Mouse (Mus musculus) MEL (cell line): ENCODE results near the gene Igf2bp2. TPM values are rescaled to one million over a fixed set of nuclear protein-coding genes. Genes with fewer than 3 reads are reported as not detected.

Experiments
- DNase-seq: peaks from one replicate; pipeline ENCODE4 v3.0.0; 2011; ENCODE audit warnings: low read depth, low spot score
- H3K27ac ChIP-seq: 2 replicates; pipeline ENCODE4 v1.5.1; 2012; ENCODE audit warnings: low read depth, mild to moderate bottlenecking, control low read depth, low read length, moderate library complexity; ENCODE audit not compliant: control insufficient read depth
- H3K27me3 ChIP-seq, 2 experiments: fragments of 150-350 bp in 1 of 2; sonication (generic) in 1 of 2; 2 replicates each; pipeline ENCODE4 v1.6.1; 2012; ENCODE audit warnings: low read length in 2 of 2, mild to moderate bottlenecking in 2 of 2, improper control_type of control experiment in 1 of 2, moderate library complexity in 1 of 2; ENCODE audit not compliant: insufficient read depth in 2 of 2, control insufficient read depth in 1 of 2
- H3K36me3 ChIP-seq, 2 experiments: 2 replicates each; pipeline ENCODE4 v1.6.1; 2012 to 2014; ENCODE audit warnings: low read length in 2 of 2, improper control_type of control experiment in 1 of 2, inconsistent platforms in 1 of 2, mild to moderate bottlenecking in 1 of 2; ENCODE audit not compliant: insufficient read depth in 2 of 2, control insufficient read depth in 1 of 2
- H3K4me1 ChIP-seq, 2 experiments: fragments of 150-350 bp in 1 of 2; sonication (generic) in 1 of 2; 2 replicates each; pipeline ENCODE4 v1.6.1; 2012; ENCODE audit warnings: low read length in 2 of 2, improper control_type of control experiment in 1 of 2, mild to moderate bottlenecking in 1 of 2; ENCODE audit not compliant: insufficient read depth in 2 of 2, control insufficient read depth in 1 of 2
- H3K4me3 ChIP-seq, 2 experiments: fragments of 150-350 bp in 1 of 2; sonication (generic) in 1 of 2; 2 replicates each; pipeline ENCODE4 v1.5.1; 2012; ENCODE audit warnings: low read depth in 2 of 2, low read length in 2 of 2, mild to moderate bottlenecking in 2 of 2, moderate library complexity in 2 of 2, control low read depth in 1 of 2, improper control_type of control experiment in 1 of 2; ENCODE audit not compliant: control insufficient read depth in 1 of 2, insufficient read depth in 1 of 2
- H3K79me2 ChIP-seq: 2 replicates; pipeline ENCODE4 v1.6.1; 2012; ENCODE audit warnings: mild to moderate bottlenecking, low read length, moderate library complexity; ENCODE audit not compliant: control insufficient read depth, poor library complexity, insufficient read depth
- H3K9ac ChIP-seq: 2 replicates; pipeline ENCODE4 v1.6.1; 2012; ENCODE audit warnings: low read depth, mild to moderate bottlenecking, control low read depth, low read length, moderate library complexity; ENCODE audit not compliant: control insufficient read depth, poor library complexity, severe bottlenecking
- H3K9me3 ChIP-seq: fragments of 150-350 bp; sonication (generic); replicated peaks from 2 replicates; pipeline ENCODE4 v1.6.1; 2012; ENCODE audit warnings: mild to moderate bottlenecking, low read length, improper control_type of control experiment, moderate library complexity; ENCODE audit not compliant: insufficient read depth
- BHLHE40 ChIP-seq: IDR thresholded peaks from 2 replicates; pipeline ENCODE4 v1.6.1; 2012; ENCODE audit warnings: low read depth, mild to moderate bottlenecking, inconsistent platforms, low read length, improper control_type of control experiment, borderline replicate concordance
- ETS1 ChIP-seq: IDR thresholded peaks from 2 replicates; pipeline ENCODE4 v1.6.1; 2012; ENCODE audit warnings: low read depth, mild to moderate bottlenecking, inconsistent platforms, low read length, improper control_type of control experiment, moderate library complexity
- GATA1 ChIP-seq: IDR thresholded peaks from 2 replicates; pipeline ENCODE4 v1.6.1; 2011; ENCODE audit warnings: low read depth, low read length, improper control_type of control experiment
- JUND ChIP-seq: IDR thresholded peaks from 2 replicates; pipeline ENCODE4 v1.6.1; 2011; ENCODE audit warnings: low read depth, mild to moderate bottlenecking, improper control_type of control experiment, low read length
- MAX ChIP-seq: IDR thresholded peaks from 2 replicates; pipeline ENCODE4 v1.6.1; 2011; ENCODE audit warnings: low read length, improper control_type of control experiment
- MAZ ChIP-seq: IDR thresholded peaks from 2 replicates; pipeline ENCODE4 v1.6.1; 2012; ENCODE audit warnings: low read depth, mild to moderate bottlenecking, inconsistent platforms, low read length, improper control_type of control experiment
- MEF2A ChIP-seq: IDR thresholded peaks from 2 replicates; pipeline ENCODE4 v1.6.1; 2014; ENCODE audit warnings: low read depth, mild to moderate bottlenecking, inconsistent platforms, low read length, improper control_type of control experiment; ENCODE audit not compliant: poor library complexity, insufficient replicate concordance, severe bottlenecking; ENCODE audit errors: extremely low read depth
- MXI1 ChIP-seq: IDR thresholded peaks from 2 replicates; pipeline ENCODE4 v1.6.1; 2011; ENCODE audit warnings: mild to moderate bottlenecking, low read depth, low read length, improper control_type of control experiment
- MYB ChIP-seq: IDR thresholded peaks from 2 replicates; pipeline ENCODE4 v1.6.1; 2011; ENCODE audit warnings: mild to moderate bottlenecking, low read depth, low read length, improper control_type of control experiment
- MYC ChIP-seq: IDR thresholded peaks from 2 replicates; pipeline ENCODE4 v1.6.1; 2011; ENCODE audit warnings: low read depth, mild to moderate bottlenecking, low read length, improper control_type of control experiment, moderate library complexity
- NELFE ChIP-seq: IDR thresholded peaks from 2 replicates; pipeline ENCODE4 v1.6.1; 2011; ENCODE audit warnings: low read depth, low read length, improper control_type of control experiment
- NRF1 ChIP-seq: IDR thresholded peaks from 2 replicates; pipeline ENCODE4 v1.6.1; 2014; ENCODE audit warnings: low read depth, mild to moderate bottlenecking, inconsistent platforms, low read length, improper control_type of control experiment, moderate library complexity; ENCODE audit not compliant: poor library complexity, insufficient read depth, severe bottlenecking
- POLR2A ChIP-seq, 2 experiments: IDR thresholded peaks; 2 replicates each; pipeline ENCODE4 v1.6.1; 2011 to 2012; ENCODE audit warnings: low read length in 2 of 2, mild to moderate bottlenecking in 2 of 2, control low read depth in 1 of 2, improper control_type of control experiment in 1 of 2, low read depth in 1 of 2, moderate library complexity in 1 of 2; ENCODE audit not compliant: control insufficient read depth in 1 of 2, insufficient read depth in 1 of 2, poor library complexity in 1 of 2
- RAD21 ChIP-seq: IDR thresholded peaks from 2 replicates; pipeline ENCODE4 v1.6.1; 2011; ENCODE audit warnings: mild to moderate bottlenecking, low read depth, low read length, improper control_type of control experiment
- RCOR1 ChIP-seq: IDR thresholded peaks from 2 replicates; pipeline ENCODE4 v1.6.1; 2012; ENCODE audit warnings: low read depth, mild to moderate bottlenecking, inconsistent platforms, low read length, improper control_type of control experiment
- TAL1 ChIP-seq: IDR thresholded peaks from 2 replicates; pipeline ENCODE4 v1.6.1; 2012; ENCODE audit warnings: mild to moderate bottlenecking, inconsistent platforms, low read length, moderate library complexity, mixed read lengths
- TCF12 ChIP-seq: IDR thresholded peaks from 2 replicates; pipeline ENCODE4 v1.6.1; 2014; ENCODE audit warnings: low read depth, mild to moderate bottlenecking, inconsistent platforms, low read length, improper control_type of control experiment, moderate library complexity
- UBTF ChIP-seq: IDR thresholded peaks from 2 replicates; pipeline ENCODE4 v1.6.1; 2012; ENCODE audit warnings: low read depth, mild to moderate bottlenecking, inconsistent platforms, low read length, improper control_type of control experiment, moderate library complexity, borderline replicate concordance; ENCODE audit not compliant: insufficient read depth
- ZC3H11A ChIP-seq: IDR thresholded peaks from 2 replicates; pipeline ENCODE4 v1.6.1; 2012; ENCODE audit warnings: low read depth, mild to moderate bottlenecking, inconsistent platforms, low read length, improper control_type of control experiment
- polyA plus RNA-seq, 2 experiments: library from polyadenylated mRNA; stranded (reverse) in 1 of 2; unstranded in 1 of 2; fragments of >175 nt in 1 of 2; fragments of >200 nt in 1 of 2; gene quantifications; 2 replicates each; pipeline versions ENCODE4 v1.2.1 to v1.2.4; 2012; ENCODE audit warnings: low replicate concordance in 2 of 2, low read depth in 1 of 2; ENCODE audit not compliant: insufficient read length in 2 of 2, insufficient read depth in 1 of 2, missing spikeins in 1 of 2
- total RNA-seq: library from RNA; depleted of rRNA; stranded (reverse); fragments of 300-350 nt; gene quantifications from 2 replicates; pipeline ENCODE4 v1.2.3, GENCODE M21; 2012

The Igf2bp2 gene
- total and polyA plus RNA-seq, 3 experiments: 0.23 to 0.86 TPM; not detected in 1

DNA sequence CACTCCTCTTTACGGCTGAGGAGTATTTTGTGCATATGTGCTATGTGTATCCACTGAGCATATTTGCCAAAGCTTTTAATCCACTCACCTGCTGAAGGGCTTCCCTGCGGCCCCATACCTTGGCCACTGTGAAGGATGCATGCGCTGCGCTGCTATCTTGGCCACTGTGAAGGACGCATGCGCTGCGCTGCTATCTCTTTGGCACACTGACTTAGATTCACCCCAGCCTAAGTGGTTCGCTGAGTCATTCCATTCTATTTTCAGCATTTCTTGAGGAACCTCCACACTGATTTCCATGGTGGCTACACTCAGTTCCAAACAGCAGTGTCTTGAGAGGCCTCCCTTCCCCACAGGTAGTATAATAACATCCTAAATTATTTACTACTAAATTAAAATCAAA lies 42.0 kb downstream of the Igf2bp2 start (continued):
- no peak for TF ChIP-seq TCF12

DNA sequence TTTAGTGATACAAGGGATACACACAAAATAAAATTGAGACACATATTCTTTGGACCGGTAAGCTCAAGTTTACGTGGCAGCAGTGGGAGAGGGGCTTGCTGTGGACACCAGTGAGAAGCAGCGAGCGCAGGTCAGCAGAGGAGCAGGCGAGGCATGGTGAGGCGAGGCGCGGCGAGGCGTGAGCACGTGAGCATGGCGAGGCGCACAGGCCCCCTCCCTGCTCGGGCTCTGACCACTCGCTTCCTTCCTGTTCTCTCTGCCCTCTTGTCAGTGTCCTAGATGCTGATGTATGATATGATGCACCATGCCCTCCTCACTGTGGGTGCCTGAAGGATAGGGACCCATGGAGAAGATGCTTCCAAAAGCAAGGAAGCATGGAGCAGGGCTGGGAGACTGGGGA lies 43.6 kb downstream of the Igf2bp2 start:
- no peak for DNase-seq
- no peak for TF ChIP-seq RAD21
- no peak for TF ChIP-seq MYC
- no peak for TF ChIP-seq BHLHE40
- no peak for TF ChIP-seq MAX
- no peak for TF ChIP-seq GATA1
- TF ChIP-seq UBTF: no peak
- TF ChIP-seq MYB: no peak
- no peak for TF ChIP-seq MEF2A
- no peak for TF ChIP-seq ZC3H11A
- no peak for TF ChIP-seq MAZ
- no peak for TF ChIP-seq MXI1
- no peak for TF ChIP-seq POLR2A (IDR thresholded peaks at IDR 0.05; ENCODE audit: control insufficient read depth in 1 of 2, insufficient read depth in 1 of 2, low read depth in 1 of 2, low read length in 2 of 2, poor library complexity in 1 of 2)
- no peak for TF ChIP-seq RCOR1
- TF ChIP-seq NRF1: no peak
- TF ChIP-seq ETS1: no peak
- TF ChIP-seq NELFE: no peak
- TF ChIP-seq TAL1: no peak
- TF ChIP-seq JUND: no peak
- Histone ChIP-seq H3K4me3 (no peak overlapping the region), H3K9me3 (no peaks in the 10 kb centered on the region), H3K79me2 (no peaks in the 10 kb centered on the region), H3K9ac (no peak overlapping the region), H3K27me3 (no peaks in the 10 kb centered on the region), H3K36me3 (peaks cover 0 to 2% of the 10 kb centered on the region in 2 experiments; a peak in 1 of 4 replicates), H3K4me1 (peaks cover 0 to 5% of the 10 kb centered on the region in 2 experiments; a peak in 1 of 4 replicates), H3K27ac (no peak overlapping the region)
